Mouse (Mus musculus) activated CD4-positive, CD25-positive, alpha-beta regulatory T cell, adult 4 months (primary cell): Measurements from ENCODE around the gene Gm14418. TPM values are rescaled to one million over a fixed set of nuclear protein-coding genes. Genes with fewer than 3 reads are reported as not detected.
"Not testable (repeated sequence)": the region's sequence is repeated elsewhere in the genome, so short reads cannot be mapped to it uniquely, and the experiment has no call there.

ENCODE experiments used
- ATAC-seq: one replicate; pipeline ENCODE4 v1.8.0; 2017
- polyA plus RNA-seq, 2 experiments: library from polyadenylated mRNA; unstranded; fragments of 100-300 nt; shearing (Covaris generic); gene quantifications; one replicate each; pipeline ENCODE4 v1.2.1; 2017

Gene Gm14418
- polyA plus RNA-seq: under 1 TPM in 1 of 2 experiments, not detected in 1; 0.58 TPM

DNA sequence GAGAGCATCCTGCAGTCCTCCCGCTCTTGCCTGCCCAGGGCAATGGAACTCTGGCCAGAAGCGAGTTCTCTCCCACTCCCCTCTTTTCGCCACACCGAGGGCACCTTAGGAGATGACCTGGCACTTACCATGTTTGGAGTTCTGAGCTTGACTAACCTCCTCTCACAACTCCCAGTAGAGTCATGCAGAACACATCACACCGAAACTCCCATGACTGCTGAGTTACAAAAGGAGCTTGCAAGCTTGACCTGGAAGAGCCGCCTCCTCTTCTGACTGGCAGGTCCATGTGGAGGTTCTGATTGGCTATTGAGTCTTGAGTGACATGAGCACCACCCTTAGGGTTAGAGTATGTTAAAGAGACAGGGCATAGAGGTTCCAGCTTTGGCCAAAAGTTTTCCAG lies at the start of gene Gm14418:
Gm14418 (minus strand) TSS at position 225 of the 400 bp plus-strand sequence.
- ATAC-seq: not testable (repeated sequence)

Other genes starting within 250 kb of the Gm14418 start
- 10 to 100 TPM; 17.3 to 19.2 TPM for gene Gm14410, start 191.9 kb downstream of the Gm14418 start, polyA plus RNA-seq
- not detected for gene Gm14409, start 131.3 kb downstream of the Gm14418 start, polyA plus RNA-seq
- gene Gm14412, start 74.0 kb downstream of the Gm14418 start, polyA plus RNA-seq: not detected
- gene Zfp970, start 66.4 kb upstream of the Gm14418 start, polyA plus RNA-seq: 1 to 10 TPM; 5.7 to 7.6 TPM
- under 1 TPM in 1 of 2 experiments, not detected in 1; 0.78 TPM for gene Gm14403, start 99.9 kb upstream of the Gm14418 start, polyA plus RNA-seq
- gene Gm14406, start 179.9 kb upstream of the Gm14418 start, polyA plus RNA-seq: not detected